Mouse (Mus musculus): ENCODE measurements at regions not wholly inside any gene's neighbourhood (a gene's known extent, or its start where the extent isn't known, plus 50 kb on each side); places are given as distances from the start of the nearest gene placed in this dataset.

GRCm38 (mm10) chr19:55688585-55688984 is 53.0 kb upstream of the Tcf7l2 start:
- peak; percentile 85 for ATAC-seq (ENCODE audit: poor library complexity, severe bottlenecking)

DNA sequence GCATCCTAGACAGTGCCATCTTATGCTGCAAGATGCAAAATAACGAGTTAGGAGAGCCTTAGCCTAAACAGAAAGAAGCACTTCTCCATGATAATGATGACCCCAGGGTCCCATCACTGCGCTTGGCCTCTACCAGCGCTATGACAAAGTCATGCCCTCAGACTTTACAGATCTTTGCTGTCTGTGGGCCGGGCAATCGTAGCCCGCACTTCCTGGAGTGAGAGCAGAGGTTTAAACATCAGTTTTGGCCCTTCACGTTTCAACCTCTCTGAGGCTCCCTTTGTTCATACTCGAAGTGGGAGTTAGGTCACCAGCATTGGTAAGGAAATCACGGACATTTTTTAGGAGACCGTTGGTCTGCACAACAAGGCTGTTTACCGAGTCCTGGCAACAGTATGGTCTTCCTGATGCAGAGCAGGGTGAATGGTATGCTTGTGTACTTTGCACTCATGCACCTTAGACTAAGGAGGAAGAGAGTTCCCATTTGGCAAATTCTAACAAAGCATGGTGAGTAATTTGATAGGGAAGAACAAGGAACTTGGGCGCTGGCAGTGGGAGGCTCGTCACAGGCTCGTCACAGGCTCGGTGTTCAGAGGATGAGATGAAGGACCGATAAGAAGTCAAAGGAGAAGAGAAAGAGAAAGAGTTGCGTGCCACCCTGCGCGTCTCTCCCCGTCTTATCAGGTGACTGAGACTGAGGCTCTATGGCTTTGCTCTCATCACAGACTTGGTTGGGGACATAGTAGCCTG is 52.2 kb upstream of the Tcf7l2 start:
- ATAC-seq (ENCODE audit: poor library complexity, severe bottlenecking), result no peak
